Mouse (Mus musculus) embryonic facial prominence, embryonic 10.5 days (tissue): ENCODE measurements around the gene D430041D05Rik. TPM values are rescaled to one million over a fixed set of nuclear protein-coding genes. Genes with fewer than 3 reads are reported as not detected.

Experiments
- DNase-seq: peaks from one replicate; pipeline ENCODE4 v3.0.0-alpha.2; 2017; ENCODE audit warnings: low spot score
- H3K27ac ChIP-seq: fragments of 300-500 bp; sonication (generic); replicated peaks from 2 replicates; pipeline ENCODE4 v1.5.1; 2016; ENCODE audit warnings: mild to moderate bottlenecking
- H3K27me3 ChIP-seq: fragments of 300-500 bp; sonication (generic); replicated peaks from 2 replicates; pipeline ENCODE4 v1.6.1; 2016; ENCODE audit warnings: low read depth, mild to moderate bottlenecking; ENCODE audit not compliant: poor library complexity, severe bottlenecking
- H3K36me3 ChIP-seq: fragments of 300-500 bp; sonication (generic); replicated peaks from 2 replicates; pipeline ENCODE4 v1.6.1; 2016; ENCODE audit warnings: mild to moderate bottlenecking, moderate library complexity
- H3K4me1 ChIP-seq: fragments of 300-500 bp; sonication (generic); 2 replicates; pipeline ENCODE4 v1.6.1; 2016
- H3K4me3 ChIP-seq: fragments of 300-500 bp; sonication (generic); 2 replicates; pipeline ENCODE4 v1.5.1; 2016; ENCODE audit warnings: mild to moderate bottlenecking, moderate library complexity
- H3K9me3 ChIP-seq: fragments of 300-500 bp; sonication (generic); 2 replicates; pipeline ENCODE4 v1.6.1; 2016; ENCODE audit warnings: mild to moderate bottlenecking
- WGBS: fragments of 180-500 bp; shearing (Covaris S2); methylation state at CpG from one replicate; pipeline ENCODE4 v1.1.7; 2016; 5-methylcytosine and 5-hydroxymethylcytosine counted together
- polyA plus RNA-seq: library from polyadenylated mRNA; unstranded; fragments of >200 nt; fragmentation: Nextera tagmentation; extraction: Ambion mirVana; gene quantifications from 2 replicates; pipeline ENCODE4 v1.2.1, GENCODE M21; 2016

Gene D430041D05Rik
- polyA plus RNA-seq, 1 experiment from 2014 or later: 0.60 TPM

DNA sequence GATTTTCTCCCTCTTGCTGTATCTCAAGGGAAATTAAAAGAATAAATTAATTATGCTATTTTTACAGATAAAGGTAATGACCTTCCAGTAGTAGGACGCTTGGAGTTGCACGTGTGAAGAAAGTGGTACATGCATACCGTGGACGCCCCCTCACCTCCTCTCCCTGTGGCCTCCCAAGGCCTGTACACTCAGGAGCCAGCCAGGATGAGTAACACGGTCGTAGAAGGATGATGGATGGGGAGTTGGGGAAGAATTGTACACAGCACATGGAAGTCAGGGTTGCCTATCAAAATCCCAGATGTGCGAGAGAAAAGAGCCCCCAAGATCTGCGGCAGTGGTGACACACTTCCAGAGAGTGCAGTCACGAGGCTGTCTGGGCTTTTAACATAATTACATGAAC is 14.9 kb downstream of the D430041D05Rik start:
- no peak for DNase-seq
- Histone ChIP-seq H3K36me3 (no peaks in the 10 kb centered on the region), H3K27ac (no peak overlapping the region), H3K27me3 (no peaks in the 10 kb centered on the region), H3K4me3 (no peak overlapping the region), H3K9me3 (no peaks in the 10 kb centered on the region), H3K4me1 (no peaks in the 10 kb centered on the region)
- WGBS: 87% methylated on average over 9 of the region's 9 CpGs

GRCm38 (mm10) chr2:104394769-104395168 is 16.0 kb downstream of the D430041D05Rik start:
- no peak overlapping the region for H3K27ac ChIP-seq
- H3K4me1 ChIP-seq: no peaks in the 10 kb centered on the region
- 63% methylated on average over 2 of the region's 2 CpGs for WGBS
- H3K27me3 ChIP-seq: no peaks in the 10 kb centered on the region
- DNase-seq: no peak
- no peak overlapping the region for H3K4me3 ChIP-seq
- no peaks in the 10 kb centered on the region for H3K9me3 ChIP-seq
- H3K36me3 ChIP-seq: no peaks in the 10 kb centered on the region

DNA sequence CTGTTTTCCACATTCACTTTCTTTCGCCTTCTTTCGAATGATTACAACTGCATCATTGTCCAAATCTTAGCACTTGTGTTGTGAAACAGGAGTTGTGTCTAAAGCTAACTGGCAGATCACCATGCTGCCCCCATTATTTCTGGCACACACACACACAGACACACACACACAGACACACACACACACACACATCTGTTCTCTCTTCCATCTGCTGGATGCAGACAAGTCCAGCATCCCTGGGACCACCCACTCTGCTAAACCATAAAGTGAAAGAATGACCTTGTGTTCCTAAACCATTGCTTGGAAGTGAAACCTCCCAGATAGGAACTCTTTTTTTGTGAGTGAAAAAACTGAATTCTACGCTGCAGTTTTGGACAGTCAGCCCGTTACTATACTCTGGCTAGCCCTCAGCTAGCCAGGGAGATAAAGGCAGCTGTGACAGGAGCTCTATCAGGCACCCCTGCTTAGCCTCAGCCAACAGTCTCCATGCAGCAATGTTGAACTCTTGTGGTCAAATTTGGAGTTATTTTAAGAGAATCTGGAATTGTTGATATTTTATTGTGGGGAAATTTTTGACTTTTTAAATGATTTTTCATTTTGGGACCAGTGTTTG is 18.0 kb downstream of the D430041D05Rik start:
- no peaks in the 10 kb centered on the region for H3K4me1 ChIP-seq
- DNase-seq: no peak
- 80% methylated on average over 4 of the region's 4 CpGs for WGBS
- no peaks in the 10 kb centered on the region for H3K36me3 ChIP-seq
- H3K27ac ChIP-seq: no peak overlapping the region
- H3K4me3 ChIP-seq: no peak overlapping the region
- H3K9me3 ChIP-seq: no peaks in the 10 kb centered on the region
- no peaks in the 10 kb centered on the region for H3K27me3 ChIP-seq

DNA sequence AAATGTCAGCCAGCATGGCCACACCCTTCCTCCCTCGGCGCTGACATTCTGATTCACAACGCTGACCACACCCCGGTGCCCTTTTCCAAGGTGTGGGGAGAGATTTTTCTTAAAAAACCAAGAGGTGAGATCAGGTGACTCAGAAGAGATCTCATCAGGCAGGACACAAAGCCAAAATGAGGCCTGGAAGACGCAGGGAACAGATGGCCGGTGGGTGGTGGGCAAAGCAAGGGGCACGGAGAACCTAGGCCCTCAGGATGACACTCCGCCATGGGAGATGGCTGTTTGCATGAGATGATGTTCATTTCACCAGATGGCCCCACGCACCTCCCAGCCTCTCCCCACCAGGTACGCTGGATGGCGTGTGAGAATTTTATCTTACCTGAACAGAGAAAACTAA is 21.6 kb downstream of the D430041D05Rik start:
- 91% methylated on average over 11 of the region's 11 CpGs for WGBS
- no peak overlapping the region for H3K27ac ChIP-seq

DNA sequence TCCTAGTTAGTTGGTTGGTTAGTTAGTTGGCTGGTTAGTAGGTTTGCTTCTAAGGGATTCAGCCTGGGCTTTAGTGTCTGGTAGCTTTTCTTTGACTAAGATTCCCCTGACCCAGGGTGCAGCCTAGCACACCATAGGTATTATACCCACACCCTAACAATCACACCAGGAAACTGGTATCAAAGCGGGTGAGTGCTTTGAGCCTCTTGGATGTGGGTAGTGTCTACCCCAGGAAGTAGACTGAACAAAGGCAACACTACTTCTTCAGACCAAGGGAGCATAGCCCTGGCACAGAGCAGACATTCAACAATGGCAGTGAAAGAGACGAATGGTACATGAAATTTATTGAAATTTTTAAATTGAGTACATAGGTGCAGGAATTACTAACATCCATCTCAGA is 24.9 kb downstream of the D430041D05Rik start:
- DNase-seq: no peak
- 90% methylated on average over 2 of the region's 2 CpGs for WGBS
- Histone ChIP-seq H3K4me3 (no peak overlapping the region), H3K9me3 (no peaks in the 10 kb centered on the region), H3K36me3 (no peaks in the 10 kb centered on the region), H3K27ac (no peak overlapping the region), H3K4me1 (peaks cover 4% of the 10 kb centered on the region; the same call in 1 of the 2 replicates), H3K27me3 (no peaks in the 10 kb centered on the region)

More for the DNA sequence above, 21.6 kb downstream of the D430041D05Rik start:
- no peak for DNase-seq
- Histone ChIP-seq H3K4me1 (peaks cover 4% of the 10 kb centered on the region; the same call in 1 of the 2 replicates), H3K9me3 (no peaks in the 10 kb centered on the region), H3K27me3 (no peaks in the 10 kb centered on the region), H3K36me3 (no peaks in the 10 kb centered on the region), H3K4me3 (no peak overlapping the region)

GRCm38 (mm10) chr2:104383589-104383988 is 27.2 kb downstream of the D430041D05Rik start:
- peaks cover 13% of the 10 kb centered on the region for H3K4me1 ChIP-seq
- no peak for DNase-seq
- peaks cover 14% of the 10 kb centered on the region for H3K27me3 ChIP-seq
- H3K9me3 ChIP-seq: no peaks in the 10 kb centered on the region
- H3K36me3 ChIP-seq: no peaks in the 10 kb centered on the region
- H3K27ac ChIP-seq: no peak overlapping the region
- H3K4me3 ChIP-seq: no peak overlapping the region
- 90% methylated on average over 4 of the region's 4 CpGs for WGBS

DNA sequence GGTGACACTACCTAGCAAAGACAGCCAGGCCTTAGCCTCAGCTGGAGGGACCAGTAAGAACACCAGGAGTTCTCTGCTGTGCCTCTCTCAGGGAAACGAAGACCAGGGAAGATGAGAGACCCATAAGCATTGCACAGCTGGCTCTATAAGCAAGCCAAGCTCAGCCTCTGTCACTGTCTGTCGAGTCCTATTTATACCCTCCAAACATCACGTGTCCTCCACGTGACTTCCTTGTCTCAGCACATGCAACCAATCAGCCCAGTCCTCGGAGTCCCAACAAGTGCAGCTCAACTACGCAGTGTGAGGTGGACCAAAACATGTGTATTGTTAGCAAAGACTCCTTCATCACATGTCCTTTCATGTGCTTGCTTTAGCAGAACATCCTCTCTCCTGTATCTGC is 28.0 kb downstream of the D430041D05Rik start:
- H3K9me3 ChIP-seq: no peaks in the 10 kb centered on the region
- H3K27me3 ChIP-seq: peaks cover 14% of the 10 kb centered on the region
- H3K27ac ChIP-seq: no peak overlapping the region
- no peaks in the 10 kb centered on the region for H3K36me3 ChIP-seq
- no peak for DNase-seq
- H3K4me1 ChIP-seq: peaks cover 17% of the 10 kb centered on the region
- 86% methylated on average over 6 of the region's 6 CpGs for WGBS
- no peak overlapping the region for H3K4me3 ChIP-seq

- WGBS: 26% methylated on average over 7 of the region's 7 CpGs
- Histone ChIP-seq H3K36me3 (no peaks in the 10 kb centered on the region), H3K9me3 (no peaks in the 10 kb centered on the region), H3K27me3 (peaks cover 14% of the 10 kb centered on the region), H3K27ac (no peak overlapping the region), H3K4me1 (peaks cover 15% of the 10 kb centered on the region), H3K4me3 (no peak overlapping the region)
- no peak for DNase-seq
These were observed 31.5 kb downstream of the D430041D05Rik start for GRCm38 (mm10) chr2:104379304-104379703.

DNA sequence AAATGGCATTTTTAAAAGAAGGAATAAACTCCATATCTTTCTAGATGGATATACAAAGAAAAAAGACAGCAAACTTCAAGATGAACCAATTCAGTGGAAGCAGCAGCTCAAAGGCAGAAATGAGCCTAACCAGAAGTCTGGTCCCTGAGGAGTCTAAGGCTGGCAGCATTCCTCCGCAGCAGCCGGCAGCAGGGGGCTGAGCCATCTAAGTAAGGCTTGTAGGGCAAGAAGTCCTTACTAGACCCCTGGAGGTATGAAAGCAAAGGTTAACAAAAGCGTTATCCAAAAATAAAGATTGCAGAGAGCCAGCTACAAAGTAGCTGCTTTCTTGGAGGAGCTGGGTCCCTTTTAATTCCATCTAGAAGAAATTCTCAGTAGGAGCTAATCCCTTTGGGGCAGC is 32.0 kb downstream of the D430041D05Rik start:
- no peaks in the 10 kb centered on the region for H3K9me3 ChIP-seq
- no peak overlapping the region for H3K27ac ChIP-seq
- no peak overlapping the region for H3K4me3 ChIP-seq
- peaks cover 15% of the 10 kb centered on the region for H3K4me1 ChIP-seq
- H3K36me3 ChIP-seq: no peaks in the 10 kb centered on the region
- WGBS: 5% methylated on average over 3 of the region's 3 CpGs
- peaks cover 14% of the 10 kb centered on the region for H3K27me3 ChIP-seq
- no peak for DNase-seq

DNA sequence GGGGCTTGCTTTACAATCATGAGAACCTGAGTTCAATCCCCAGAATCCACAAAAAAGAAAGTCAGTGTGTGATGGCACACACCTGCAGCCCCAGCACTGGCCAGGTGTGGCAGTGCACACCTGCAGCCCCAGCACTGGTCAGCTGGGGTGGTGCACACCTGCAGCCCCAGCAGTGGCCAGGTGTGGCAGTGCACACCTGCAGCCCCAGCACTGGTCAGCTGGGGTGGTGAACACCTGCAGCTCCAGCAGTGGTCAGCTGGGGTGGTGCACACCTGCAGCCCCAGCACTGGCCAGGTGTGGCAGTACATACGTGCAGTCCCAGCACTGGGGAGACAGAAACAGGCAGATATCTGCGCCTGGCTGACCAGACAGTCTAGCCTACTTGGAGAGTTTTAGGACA is 32.8 kb downstream of the D430041D05Rik start:
- no peak overlapping the region for H3K4me3 ChIP-seq
- H3K4me1 ChIP-seq: peaks cover 15% of the 10 kb centered on the region
- 68% methylated on average over 2 of the region's 2 CpGs for WGBS
- no peak for DNase-seq
- no peaks in the 10 kb centered on the region for H3K36me3 ChIP-seq
- H3K27ac ChIP-seq: no peak overlapping the region
- no peaks in the 10 kb centered on the region for H3K9me3 ChIP-seq
- H3K27me3 ChIP-seq: peaks cover 14% of the 10 kb centered on the region

DNA sequence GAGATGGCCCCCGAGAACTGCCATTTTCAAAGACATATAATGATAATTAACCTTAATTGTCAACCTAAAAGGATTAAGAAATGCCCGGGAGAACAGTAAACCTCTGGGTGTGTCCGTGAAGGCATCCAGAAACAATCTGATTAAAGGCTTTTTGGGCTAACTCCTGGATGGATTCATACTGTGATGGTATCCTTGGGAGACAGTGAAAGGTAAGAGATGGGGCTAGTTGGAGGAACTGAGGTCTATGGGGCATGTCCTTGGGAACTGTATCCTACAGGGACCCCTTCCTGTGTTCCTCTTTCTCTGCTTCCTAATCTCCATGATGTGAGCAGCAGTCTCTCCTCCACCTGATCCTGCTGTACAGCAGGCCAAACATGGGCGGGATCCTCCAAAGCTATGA is 38.7 kb downstream of the D430041D05Rik start:
- H3K9me3 ChIP-seq: no peaks in the 10 kb centered on the region
- no peak overlapping the region for H3K4me3 ChIP-seq
- no peak overlapping the region for H3K27ac ChIP-seq
- H3K27me3 ChIP-seq: no peaks in the 10 kb centered on the region
- H3K4me1 ChIP-seq: peaks cover 11% of the 10 kb centered on the region
- no peak for DNase-seq
- WGBS: 69% methylated on average over 4 of the region's 4 CpGs
- H3K36me3 ChIP-seq: no peaks in the 10 kb centered on the region

DNA sequence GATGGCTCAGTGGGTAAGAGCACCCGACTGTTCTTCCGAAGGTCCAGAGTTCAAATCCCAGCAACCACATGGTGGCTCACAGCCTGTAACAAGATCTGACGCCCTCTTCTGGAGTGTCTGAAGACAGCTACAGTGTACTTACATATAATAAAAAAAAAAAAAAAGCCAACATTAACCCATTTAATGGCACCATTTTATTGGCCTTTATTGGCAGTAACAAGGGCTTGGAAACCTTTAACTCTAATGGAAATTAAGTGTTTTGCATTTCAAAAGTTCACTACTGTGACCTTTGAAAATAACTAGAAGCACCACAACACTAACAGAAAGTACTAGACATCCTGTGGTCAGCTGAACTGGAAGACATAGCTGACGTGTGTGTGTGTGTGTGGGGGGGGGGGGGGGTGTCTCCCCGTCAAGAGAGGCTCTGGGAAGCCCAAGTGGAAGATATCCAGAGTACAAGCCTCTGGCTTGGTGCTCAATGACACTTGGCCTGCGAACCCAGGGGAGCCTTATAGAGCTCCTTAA is 39.1 kb downstream of the D430041D05Rik start:
- Histone ChIP-seq H3K9me3 (no peaks in the 10 kb centered on the region), H3K27ac (no peak overlapping the region), H3K4me1 (peaks cover 13% of the 10 kb centered on the region), H3K4me3 (no peak overlapping the region), H3K36me3 (no peaks in the 10 kb centered on the region), H3K27me3 (no peaks in the 10 kb centered on the region)
- WGBS: 69% methylated on average over 6 of the region's 6 CpGs
- no peak for DNase-seq

GRCm38 (mm10) chr2:104367836-104368298 is 42.9 kb downstream of the D430041D05Rik start:
- H3K27ac ChIP-seq: 0 out of 2 replicates have a peak overlapping the region, but pooled peaks have one; percentile 35
- peak; percentile 14 for DNase-seq
- H3K4me1 ChIP-seq: peaks cover 13% of the 10 kb centered on the region
- WGBS: 43% methylated on average over 6 of the region's 6 CpGs
- H3K9me3 ChIP-seq: no peaks in the 10 kb centered on the region
- no peaks in the 10 kb centered on the region for H3K36me3 ChIP-seq
- H3K27me3 ChIP-seq: no peaks in the 10 kb centered on the region
- no peak overlapping the region for H3K4me3 ChIP-seq
